Mouse (Mus musculus) embryonic facial prominence, embryonic 12.5 days (tissue): ENCODE measurements at regions not wholly inside any gene's neighbourhood (a gene's known extent, or its start where the extent isn't known, plus 50 kb on each side); places are given as distances from the start of the nearest gene placed in this dataset.
A peak's percentile ranks its signal among the peaks of the same experiment; 100 is the strongest.

ENCODE experiments used
- ATAC-seq: fragments of 200-750 bp; cut with Nextera tagmentation; 2 replicates; pipeline ENCODE4 v1.8.0; 2017; ENCODE audit not compliant: insufficient number of reproducible peaks, insufficient read depth, low FRiP score, low TSS enrichment
- H3K27ac ChIP-seq: fragments of 300-500 bp; sonication (generic); 2 replicates; pipeline ENCODE4 v1.5.1; 2016; ENCODE audit warnings: mild to moderate bottlenecking
- H3K27me3 ChIP-seq: fragments of 300-500 bp; sonication (generic); 2 replicates; pipeline ENCODE4 v1.6.1; 2016; ENCODE audit warnings: mild to moderate bottlenecking, moderate library complexity
- H3K36me3 ChIP-seq: fragments of 300-500 bp; sonication (generic); 2 replicates; pipeline ENCODE4 v1.6.1; 2016; ENCODE audit warnings: mild to moderate bottlenecking
- H3K4me1 ChIP-seq: fragments of 300-500 bp; sonication (generic); 2 replicates; pipeline ENCODE4 v1.6.1; 2016
- H3K4me2 ChIP-seq: fragments of 300-500 bp; sonication (generic); replicated peaks from 2 replicates; pipeline ENCODE4 v1.6.1; 2016; ENCODE audit warnings: mild to moderate bottlenecking, moderate library complexity
- H3K4me3 ChIP-seq: fragments of 300-500 bp; sonication (generic); 2 replicates; pipeline ENCODE4 v1.5.1; 2016; ENCODE audit warnings: mild to moderate bottlenecking
- H3K9ac ChIP-seq: fragments of 300-500 bp; sonication (generic); 2 replicates; pipeline ENCODE4 v1.6.1; 2016; ENCODE audit warnings: mild to moderate bottlenecking, moderate library complexity
- H3K9me3 ChIP-seq: fragments of 300-500 bp; sonication (generic); 2 replicates; pipeline ENCODE4 v1.6.1; 2016; ENCODE audit warnings: mild to moderate bottlenecking, moderate library complexity
- WGBS: fragments of 180-500 bp; shearing (Covaris S2); methylation state at CpG from one replicate; pipeline ENCODE4 v1.1.7; 2016; 5-methylcytosine and 5-hydroxymethylcytosine counted together

DNA sequence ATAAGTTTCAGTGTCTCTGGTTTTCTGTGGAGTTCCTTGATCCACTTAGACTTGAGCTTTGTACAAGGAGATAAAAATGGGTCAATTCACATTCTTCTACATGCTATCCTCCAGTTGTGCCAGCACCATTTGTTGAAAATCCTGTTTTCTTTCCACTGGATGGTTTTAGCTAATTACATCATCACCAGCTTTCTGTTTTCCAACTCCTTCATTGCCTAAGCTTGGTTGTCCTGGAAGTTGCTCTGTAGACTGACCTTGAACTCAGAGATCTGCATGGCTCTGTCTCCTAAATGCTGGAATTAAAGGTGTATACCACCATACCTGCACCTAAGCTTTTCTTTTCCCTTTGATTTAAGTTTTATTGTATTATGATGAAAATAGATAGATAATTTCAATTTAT lies 306.2 kb downstream of the Etaa1 start:
- Histone ChIP-seq H3K27me3 (no peaks in the 10 kb centered on the region), H3K4me2 (no peak overlapping the region), H3K27ac (no peak overlapping the region), H3K36me3 (no peaks in the 10 kb centered on the region), H3K9me3 (no peaks in the 10 kb centered on the region), H3K9ac (no peak overlapping the region), H3K4me1 (no peaks in the 10 kb centered on the region), H3K4me3 (no peak overlapping the region)
- no peak for ATAC-seq

GRCm38 (mm10) chr11:17651389-17652156 lies 302.1 kb downstream of the Etaa1 start:
- H3K4me3 ChIP-seq, result no peak overlapping the region
- WGBS, result 71% methylated on average over 4 of the region's 4 CpGs
- no peak for ATAC-seq

GRCm38 (mm10) chr11:17655840-17656239 lies 297.8 kb downstream of the Etaa1 start:
- Histone ChIP-seq H3K4me1 (no peaks in the 10 kb centered on the region), H3K9ac (no peak overlapping the region), H3K36me3 (no peaks in the 10 kb centered on the region), H3K27me3 (no peaks in the 10 kb centered on the region), H3K27ac (no peak overlapping the region), H3K9me3 (no peaks in the 10 kb centered on the region), H3K4me2 (no peak overlapping the region), H3K4me3 (no peak overlapping the region)
- no peak for ATAC-seq
- 83% methylated on average over 2 of the region's 2 CpGs for WGBS

More at GRCm38 (mm10) chr11:17651389-17652156, 302.1 kb downstream of the Etaa1 start:
- Histone ChIP-seq H3K9me3 (no peaks in the 10 kb centered on the region), H3K27me3 (no peaks in the 10 kb centered on the region), H3K4me2 (no peak overlapping the region), H3K27ac (no peak overlapping the region), H3K36me3 (no peaks in the 10 kb centered on the region), H3K9ac (no peak overlapping the region), H3K4me1 (no peaks in the 10 kb centered on the region)

- Histone ChIP-seq H3K4me1 (no peaks in the 10 kb centered on the region), H3K9me3 (no peaks in the 10 kb centered on the region), H3K27me3 (no peaks in the 10 kb centered on the region), H3K9ac (no peak overlapping the region), H3K4me3 (no peak overlapping the region), H3K27ac (no peak overlapping the region), H3K4me2 (no peak overlapping the region), H3K36me3 (no peaks in the 10 kb centered on the region)
- ATAC-seq, result no peak
- 83% methylated on average over 3 of the region's 3 CpGs for WGBS
These were observed 296.0 kb downstream of the Etaa1 start for GRCm38 (mm10) chr11:17657720-17658119.

DNA sequence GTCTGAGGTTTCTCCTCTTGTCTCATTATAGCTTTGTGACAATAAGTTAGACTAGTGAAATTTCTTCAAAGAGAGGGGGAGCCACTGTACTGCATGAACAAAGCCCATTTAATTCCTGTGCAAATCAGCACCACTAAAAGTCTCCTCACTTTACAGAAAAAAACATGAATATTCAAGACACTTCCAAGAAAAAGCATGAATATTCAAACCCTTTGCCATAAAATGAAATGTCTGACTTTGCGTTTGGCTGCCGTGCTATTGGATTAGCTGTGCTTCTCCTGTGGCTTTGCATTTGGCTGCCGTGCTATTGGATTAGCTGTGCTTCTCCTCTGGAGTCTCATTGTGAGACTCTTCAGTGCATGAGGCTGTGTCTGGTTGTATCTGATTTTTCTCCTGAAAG lies 295.4 kb downstream of the Etaa1 start:
- Histone ChIP-seq H3K9ac (no peak overlapping the region), H3K36me3 (no peaks in the 10 kb centered on the region), H3K4me3 (no peak overlapping the region), H3K4me1 (no peaks in the 10 kb centered on the region), H3K27me3 (no peaks in the 10 kb centered on the region), H3K27ac (no peak overlapping the region), H3K4me2 (no peak overlapping the region), H3K9me3 (no peaks in the 10 kb centered on the region)
- WGBS, result 77% methylated on average over 3 of the region's 3 CpGs
- ATAC-seq, result no peak

GRCm38 (mm10) chr11:17658717-17659116 lies 295.0 kb downstream of the Etaa1 start:
- no peaks in the 10 kb centered on the region for H3K4me1 ChIP-seq
- no peaks in the 10 kb centered on the region for H3K9me3 ChIP-seq
- 90% methylated on average over 4 of the region's 4 CpGs for WGBS
- no peak overlapping the region for H3K4me2 ChIP-seq
- ATAC-seq, result no peak
- H3K9ac ChIP-seq, result no peak overlapping the region
- H3K4me3 ChIP-seq, result no peak overlapping the region
- H3K27me3 ChIP-seq, result no peaks in the 10 kb centered on the region
- H3K36me3 ChIP-seq, result no peaks in the 10 kb centered on the region
- no peak overlapping the region for H3K27ac ChIP-seq

DNA sequence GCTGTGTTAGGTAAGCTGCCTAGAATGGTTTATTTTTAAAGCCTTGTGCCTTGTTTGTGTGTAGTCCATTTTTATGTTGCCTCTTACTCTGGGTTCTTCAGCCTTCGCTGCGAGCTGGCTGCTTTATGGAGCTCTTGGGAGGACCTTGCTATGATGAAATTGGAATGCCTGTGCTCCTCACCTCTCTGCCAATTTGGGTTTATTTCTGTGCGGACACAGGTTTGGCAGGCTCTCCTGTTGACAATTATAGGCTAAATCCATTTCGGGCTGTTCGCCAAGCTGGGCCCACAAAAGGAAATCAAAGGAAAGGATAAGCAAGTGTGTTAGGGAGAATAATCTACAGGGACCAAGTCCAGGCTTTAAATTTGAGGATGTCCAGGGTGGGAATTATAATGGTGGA lies 289.8 kb downstream of the Etaa1 start:
- Histone ChIP-seq H3K4me3 (no peak overlapping the region), H3K9ac (no peak overlapping the region), H3K27me3 (no peaks in the 10 kb centered on the region), H3K36me3 (no peaks in the 10 kb centered on the region), H3K9me3 (no peaks in the 10 kb centered on the region), H3K4me2 (no peak overlapping the region), H3K4me1 (no peaks in the 10 kb centered on the region), H3K27ac (no peak overlapping the region)
- WGBS, result 73% methylated on average over 5 of the region's 5 CpGs
- ATAC-seq, result no peak

DNA sequence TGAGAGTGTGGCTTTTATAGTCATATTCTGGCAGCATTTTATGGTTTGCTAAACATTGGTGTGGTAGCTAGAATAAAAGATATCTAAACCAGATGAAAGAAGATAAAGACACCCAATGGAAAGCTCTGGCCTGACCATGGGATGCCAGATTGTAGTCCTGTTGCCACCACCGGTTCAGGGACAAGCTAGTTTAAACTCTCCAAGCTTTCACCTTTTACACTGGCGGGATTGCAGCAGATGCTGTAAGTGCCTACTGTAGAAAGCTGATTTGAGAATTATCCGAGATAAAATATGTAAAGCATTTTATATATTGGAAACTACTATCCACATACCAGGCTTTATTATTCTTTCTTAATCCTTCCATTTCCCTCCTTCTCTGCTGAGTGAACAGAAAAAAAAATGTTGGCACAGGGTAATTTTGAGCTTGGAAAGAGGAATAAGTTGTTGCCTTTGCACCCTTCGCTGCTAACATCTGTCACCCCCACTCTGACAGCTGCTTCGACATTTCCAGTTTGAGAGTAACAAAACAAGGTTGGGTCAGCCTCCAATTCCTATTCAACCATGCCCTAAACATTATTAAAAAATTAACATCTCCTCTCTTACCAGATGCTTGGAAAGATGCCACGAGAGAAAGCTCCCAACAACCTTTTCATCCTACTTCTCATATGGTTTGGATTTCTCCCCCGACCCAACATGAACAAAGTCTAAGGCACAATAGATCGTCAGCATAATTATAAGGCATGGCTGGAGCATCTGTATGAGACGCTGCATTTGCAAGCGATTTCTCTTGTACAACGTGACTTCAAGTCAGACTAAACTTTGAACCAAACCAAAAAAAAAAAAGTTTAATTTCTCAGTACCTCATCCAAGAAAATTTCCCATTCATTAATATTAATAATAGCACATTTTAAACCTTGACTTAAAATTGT lies 287.8 kb downstream of the Etaa1 start:
- Histone ChIP-seq H3K4me3 (no peak overlapping the region), H3K4me2 (no peak overlapping the region), H3K9me3 (no peaks in the 10 kb centered on the region), H3K9ac (no peak overlapping the region), H3K27ac (no peak overlapping the region), H3K36me3 (no peaks in the 10 kb centered on the region), H3K4me1 (no peaks in the 10 kb centered on the region), H3K27me3 (no peaks in the 10 kb centered on the region)
- 59% methylated on average over 11 of the region's 11 CpGs for WGBS
- no peak for ATAC-seq

GRCm38 (mm10) chr11:17680998-17681397 lies 272.7 kb downstream of the Etaa1 start:
- no peak for ATAC-seq
- Histone ChIP-seq H3K9me3 (peaks cover 5% of the 10 kb centered on the region; the same call in 1 of the 2 replicates), H3K27ac (no peak overlapping the region), H3K4me2 (no peak overlapping the region), H3K36me3 (no peaks in the 10 kb centered on the region), H3K4me3 (no peak overlapping the region), H3K4me1 (peaks cover 3% of the 10 kb centered on the region; the same call in 1 of the 2 replicates), H3K27me3 (no peaks in the 10 kb centered on the region), H3K9ac (no peak overlapping the region)
- 50% methylated on average over 4 of the region's 4 CpGs for WGBS

- H3K9me3 ChIP-seq, result peaks cover 5% of the 10 kb centered on the region; the same call in 1 of the 2 replicates
- H3K27me3 ChIP-seq, result no peaks in the 10 kb centered on the region
- no peak overlapping the region for H3K4me3 ChIP-seq
- H3K4me2 ChIP-seq, result no peak overlapping the region
- H3K36me3 ChIP-seq, result no peaks in the 10 kb centered on the region
- no peak overlapping the region for H3K9ac ChIP-seq
- peaks cover 3% of the 10 kb centered on the region; the same call in 1 of the 2 replicates for H3K4me1 ChIP-seq
- ATAC-seq, result peak; percentile 64; the same call in 1 of the 2 replicates
- WGBS, result 6% methylated on average over 4 of the region's 4 CpGs
- no peak overlapping the region for H3K27ac ChIP-seq
These were observed 268.0 kb downstream of the Etaa1 start for GRCm38 (mm10) chr11:17685711-17686113.

DNA sequence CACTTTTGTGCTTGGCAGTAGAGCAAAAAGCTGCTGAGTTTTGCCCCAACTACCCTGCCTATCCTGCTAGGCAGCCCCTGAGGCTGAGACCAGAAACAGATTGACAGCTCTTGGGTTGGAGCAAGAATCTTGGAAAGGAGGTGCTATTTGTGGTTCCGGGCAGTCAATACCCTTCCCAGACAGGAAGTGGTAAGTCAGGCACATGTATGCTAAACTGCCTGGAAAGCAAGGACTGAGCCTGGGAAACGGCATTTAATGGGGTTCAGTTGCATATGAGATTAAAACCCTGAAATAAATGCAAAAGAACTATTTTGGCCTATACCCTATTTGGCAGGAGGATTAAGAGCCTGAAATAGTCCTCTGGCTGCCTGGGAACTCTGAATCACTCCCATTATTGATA lies 266.9 kb downstream of the Etaa1 start:
- no peaks in the 10 kb centered on the region for H3K27me3 ChIP-seq
- peak overlapping the region; percentile 37; the same call in 1 of the 2 replicates for H3K27ac ChIP-seq
- no peak overlapping the region for H3K9ac ChIP-seq
- H3K36me3 ChIP-seq, result no peaks in the 10 kb centered on the region
- H3K4me3 ChIP-seq, result no peak overlapping the region
- no peak overlapping the region for H3K4me2 ChIP-seq
- H3K9me3 ChIP-seq, result peaks cover 5% of the 10 kb centered on the region; the same call in 1 of the 2 replicates
- peaks cover 3% of the 10 kb centered on the region; the same call in 1 of the 2 replicates for H3K4me1 ChIP-seq
- WGBS, result 33% methylated on average over 2 of the region's 2 CpGs
- ATAC-seq, result no peak

GRCm38 (mm10) chr11:17694145-17694544 lies 259.5 kb downstream of the Etaa1 start:
- no peaks in the 10 kb centered on the region for H3K9me3 ChIP-seq
- H3K4me1 ChIP-seq, result no peaks in the 10 kb centered on the region
- no peak overlapping the region for H3K9ac ChIP-seq
- 42% methylated on average over 2 of the region's 2 CpGs for WGBS
- no peaks in the 10 kb centered on the region for H3K27me3 ChIP-seq
- H3K36me3 ChIP-seq, result no peaks in the 10 kb centered on the region
- H3K27ac ChIP-seq, result no peak overlapping the region
- no peak overlapping the region for H3K4me2 ChIP-seq
- H3K4me3 ChIP-seq, result no peak overlapping the region
- no peak for ATAC-seq
